Mouse (Mus musculus) myocyte (in vitro differentiated cells): ENCODE measurements around the gene Cap2. TPM values are rescaled to one million over a fixed set of nuclear protein-coding genes. Genes with fewer than 3 reads are reported as not detected.

ENCODE experiments used
- H3K27me3 ChIP-seq: one replicate; pipeline ENCODE4 v1.6.1; 2011; ENCODE audit not compliant: control insufficient read depth, insufficient read depth, insufficient read length
- H3K36me3 ChIP-seq: one replicate; pipeline ENCODE4 v1.6.1; 2011; ENCODE audit not compliant: control insufficient read depth, insufficient read depth
- H3K4me2 ChIP-seq: one replicate; pipeline ENCODE4 v1.6.1; 2011; ENCODE audit warnings: low read depth, control low read depth
- H3K4me3 ChIP-seq: one replicate; pipeline ENCODE4 v1.5.1; 2011; ENCODE audit warnings: mild to moderate bottlenecking, control low read depth, moderate library complexity
- H3K79me2 ChIP-seq: one replicate; pipeline ENCODE4 v1.6.1; 2011; ENCODE audit not compliant: control insufficient read depth, insufficient read depth
- H3ac ChIP-seq: one replicate; pipeline ENCODE4 v1.6.1; 2011; ENCODE audit not compliant: control insufficient read depth, insufficient read length
- CEBPB ChIP-seq: IDR thresholded peaks from 2 replicates; pipeline ENCODE4 v1.6.1; 2011; ENCODE audit warnings: mild to moderate bottlenecking, moderate library complexity; ENCODE audit not compliant: poor library complexity, insufficient read depth, severe bottlenecking
- E2F4 ChIP-seq: IDR thresholded peaks from one replicate; pipeline ENCODE4 v1.6.1; 2011; ENCODE audit warnings: mild to moderate bottlenecking, control low read depth, moderate library complexity; ENCODE audit not compliant: insufficient read depth
- MAX ChIP-seq: IDR thresholded peaks from one replicate; pipeline ENCODE4 v1.6.1; 2011; ENCODE audit warnings: low read depth, mild to moderate bottlenecking, control low read depth
- MYOD1 ChIP-seq, 3 experiments: IDR thresholded peaks; one replicate each; pipeline ENCODE4 v1.6.1; 2011; ENCODE audit warnings: control low read depth in 2 of 3, low read depth in 2 of 3, mild to moderate bottlenecking in 2 of 3, moderate library complexity in 1 of 3; ENCODE audit not compliant: insufficient read length in 2 of 3, control insufficient read depth in 1 of 3
- MYOG ChIP-seq, 3 experiments: IDR thresholded peaks; one replicate each; pipeline ENCODE4 v1.6.1; 2011; ENCODE audit warnings: control low read depth in 2 of 3, low read depth in 2 of 3, mild to moderate bottlenecking in 2 of 3; ENCODE audit not compliant: insufficient read length in 2 of 3, control insufficient read depth in 1 of 3, insufficient read depth in 1 of 3
- POLR2A ChIP-seq: IDR thresholded peaks from one replicate; pipeline ENCODE4 v1.6.1; 2011; ENCODE audit warnings: low read depth, mild to moderate bottlenecking, control low read depth, moderate library complexity; ENCODE audit not compliant: insufficient read length
- POLR2AphosphoS2 ChIP-seq: IDR thresholded peaks from one replicate; pipeline ENCODE4 v1.6.1; 2011; ENCODE audit warnings: low read depth, control low read depth; ENCODE audit not compliant: insufficient read length
- REST ChIP-seq: IDR thresholded peaks from one replicate; pipeline ENCODE4 v1.6.1; 2011; ENCODE audit warnings: mild to moderate bottlenecking, control low read depth, moderate library complexity; ENCODE audit not compliant: insufficient read depth, insufficient read length
- SRF ChIP-seq: IDR thresholded peaks from one replicate; pipeline ENCODE4 v1.6.1; 2011; ENCODE audit warnings: low read depth; ENCODE audit not compliant: control insufficient read depth, insufficient read length
- TCF12 ChIP-seq: IDR thresholded peaks from one replicate; pipeline ENCODE4 v1.6.1; 2011; ENCODE audit warnings: mild to moderate bottlenecking, control low read depth; ENCODE audit not compliant: poor library complexity, insufficient read depth, severe bottlenecking
- TCF3 ChIP-seq: IDR thresholded peaks from one replicate; pipeline ENCODE4 v1.6.1; 2011; ENCODE audit warnings: low read depth, control low read depth; ENCODE audit not compliant: insufficient read length
- USF1 ChIP-seq: IDR thresholded peaks from one replicate; pipeline ENCODE4 v1.6.1; 2011; ENCODE audit warnings: low read depth, mild to moderate bottlenecking, control low read depth, moderate library complexity
- polyA plus RNA-seq: library from polyadenylated mRNA; unstranded; fragments of >200 nt; fragmentation: generic; extraction: Trizol; gene quantifications from one replicate; pipeline ENCODE4 v1.2.1, GENCODE M21; 2012; ENCODE audit warnings: missing spikeins

Cap2 gene
- polyA plus RNA-seq, 1 experiment, result 47.4 TPM

DNA sequence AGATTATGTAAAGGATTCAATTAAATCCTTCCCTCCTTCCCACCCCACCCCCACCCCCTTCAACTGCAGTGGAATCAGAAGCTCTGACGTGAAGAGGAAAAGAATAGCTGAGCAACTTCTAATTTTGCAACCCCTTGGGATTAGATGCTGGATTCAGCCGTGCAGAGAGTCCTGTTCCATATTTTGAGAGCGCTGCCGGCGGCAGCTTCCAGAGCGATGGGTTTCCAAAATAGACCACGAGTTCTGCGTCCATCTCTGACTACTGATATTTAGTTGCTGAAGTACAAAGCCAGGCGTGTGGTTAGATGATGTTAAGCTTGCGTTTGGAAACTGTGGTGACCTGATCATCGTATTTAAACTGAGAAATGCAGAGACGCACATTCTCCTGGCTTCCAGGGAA is 22.1 kb downstream of the Cap2 start:
- H3K4me3 ChIP-seq, result no peak overlapping the region

DNA sequence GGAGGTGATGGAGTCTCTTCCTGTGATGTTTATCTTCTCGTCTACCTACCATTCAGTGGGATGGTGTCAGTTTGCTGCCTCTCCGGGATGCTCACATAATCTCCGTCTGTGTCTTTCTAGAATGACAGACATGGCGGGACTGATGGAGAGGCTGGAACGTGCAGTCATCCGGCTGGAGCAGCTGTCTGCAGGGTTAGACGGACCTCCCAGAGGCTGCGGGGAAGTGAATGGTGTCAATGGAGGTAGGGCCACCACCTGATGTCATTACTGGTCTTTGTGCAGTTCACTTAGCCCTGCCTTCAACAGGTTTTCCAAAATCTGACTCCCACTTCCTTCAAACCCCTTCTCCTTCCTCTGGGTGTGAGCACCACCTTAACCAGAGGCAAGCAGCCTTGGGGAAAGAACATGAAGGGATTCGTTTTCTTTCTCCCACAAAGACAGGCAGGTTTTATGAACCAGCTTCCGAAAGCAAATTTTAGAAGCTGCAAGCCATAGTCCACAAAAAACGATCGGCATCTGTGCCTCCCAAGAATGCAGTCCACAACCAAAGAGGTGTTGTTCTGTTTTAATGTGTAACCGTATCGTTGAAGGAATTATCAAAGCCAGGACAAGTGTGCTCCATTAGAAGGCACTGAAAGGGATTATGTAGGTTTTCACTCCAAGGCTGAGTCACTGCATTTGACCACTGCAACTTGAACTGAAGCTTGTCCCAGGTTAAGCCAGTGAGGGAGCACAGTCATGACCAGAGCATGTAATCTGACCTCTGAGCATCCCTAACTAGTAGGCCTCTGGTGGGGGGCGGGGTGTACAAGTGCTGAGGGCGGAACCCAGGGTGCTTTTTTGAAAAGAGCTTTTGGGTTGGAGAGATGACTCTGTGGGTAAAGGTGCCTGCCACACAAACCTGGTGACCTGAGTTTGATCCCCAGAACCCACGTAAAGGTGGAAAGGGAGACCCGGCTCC is 23.9 kb downstream of the Cap2 start:
- Histone ChIP-seq H3K79me2 (no peaks in the 10 kb centered on the region), H3K4me2 (no peak overlapping the region), H3K4me3 (no peak overlapping the region), H3ac (no peak overlapping the region), H3K36me3 (no peaks in the 10 kb centered on the region), H3K27me3 (no peaks in the 10 kb centered on the region)
- TF ChIP-seq MYOD1 (IDR thresholded peaks at IDR 0.05; ENCODE audit: control insufficient read depth in 1 of 3, insufficient read length in 2 of 3, low read depth in 2 of 3) (peak in 2 of 3 experiments; percentile 21 to 69), CEBPB (no peak), TCF3 (peak; percentile 6), MAX (no peak), E2F4 (no peak), USF1 (no peak), MYOG (IDR thresholded peaks at IDR 0.05; ENCODE audit: control insufficient read depth in 1 of 3, insufficient read depth in 1 of 3, insufficient read length in 2 of 3, low read depth in 2 of 3) (peak in 2 of 3 experiments; percentile 6 to 64)

More for the DNA sequence above, 22.1 kb downstream of the Cap2 start:
- H3K4me2 ChIP-seq, result no peak overlapping the region
- H3K27me3 ChIP-seq, result no peaks in the 10 kb centered on the region
- TF ChIP-seq MYOG (IDR thresholded peaks at IDR 0.05; ENCODE audit: control insufficient read depth in 1 of 3, insufficient read depth in 1 of 3, insufficient read length in 2 of 3, low read depth in 2 of 3) (no peak), POLR2A (no peak), MYOD1 (IDR thresholded peaks at IDR 0.05; ENCODE audit: control insufficient read depth in 1 of 3, insufficient read length in 2 of 3, low read depth in 2 of 3) (no peak), MAX (no peak), USF1 (no peak), TCF3 (no peak), SRF (no peak), E2F4 (no peak), CEBPB (no peak), TCF12 (no peak), POLR2AphosphoS2 (no peak), REST (no peak)
- no peaks in the 10 kb centered on the region for H3K79me2 ChIP-seq
- H3K36me3 ChIP-seq, result no peaks in the 10 kb centered on the region
- H3ac ChIP-seq, result no peak overlapping the region

DNA sequence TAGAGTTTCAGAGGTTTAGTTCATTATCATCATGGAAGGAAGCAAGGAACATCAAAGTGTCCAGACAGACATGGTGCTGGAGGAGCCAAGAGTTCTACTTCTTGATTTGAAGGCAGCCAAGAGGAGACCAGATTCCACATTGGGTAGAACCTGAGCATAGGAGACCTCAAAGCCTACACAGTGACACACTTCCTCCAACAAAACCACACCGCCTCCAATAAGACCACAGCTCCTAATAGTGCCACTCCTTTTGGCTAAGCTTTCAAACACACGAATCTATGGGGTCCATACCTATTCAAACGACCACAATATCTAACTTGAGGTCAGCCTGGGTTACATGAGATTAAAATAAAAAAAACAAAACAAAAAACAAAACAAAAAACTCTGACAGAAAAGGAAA is 25.0 kb downstream of the Cap2 start:
- Histone ChIP-seq H3K36me3 (no peaks in the 10 kb centered on the region), H3K27me3 (no peaks in the 10 kb centered on the region), H3K79me2 (no peaks in the 10 kb centered on the region), H3ac (no peak overlapping the region), H3K4me3 (no peak overlapping the region), H3K4me2 (no peak overlapping the region)
- TF ChIP-seq REST, result no peak
- TF ChIP-seq TCF12, result no peak
- no peak for TF ChIP-seq MAX
- TF ChIP-seq CEBPB, result no peak
- no peak for TF ChIP-seq TCF3
- no peak for TF ChIP-seq E2F4
- TF ChIP-seq POLR2AphosphoS2, result no peak
- no peak for TF ChIP-seq USF1
- no peak for TF ChIP-seq SRF
- TF ChIP-seq MYOD1 (IDR thresholded peaks at IDR 0.05; ENCODE audit: control insufficient read depth in 1 of 3, insufficient read length in 2 of 3, low read depth in 2 of 3), result no peak

DNA sequence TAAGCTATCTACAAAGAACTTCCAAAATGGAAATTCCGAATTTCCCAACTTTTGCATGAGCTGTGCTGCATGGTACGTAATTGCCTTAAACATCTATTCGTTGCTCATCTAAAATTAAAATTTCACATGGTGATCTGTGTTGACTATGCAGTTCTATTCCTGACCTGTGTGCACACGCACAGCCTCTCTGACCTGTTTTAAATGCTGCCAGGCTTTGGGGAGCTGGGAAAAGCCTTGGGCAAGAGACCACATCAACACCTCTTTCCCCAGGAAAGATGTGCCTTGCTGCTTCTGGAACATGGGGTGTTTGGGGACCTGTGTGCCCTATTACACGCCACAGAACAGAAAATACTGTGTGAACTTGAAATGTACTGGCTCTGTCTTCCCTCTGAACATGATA is 25.7 kb downstream of the Cap2 start:
- TF ChIP-seq MYOG (IDR thresholded peaks at IDR 0.05; ENCODE audit: control insufficient read depth in 1 of 3, insufficient read depth in 1 of 3, insufficient read length in 2 of 3, low read depth in 2 of 3), result no peak
- TF ChIP-seq TCF3, result no peak
- no peak for TF ChIP-seq CEBPB
- no peak for TF ChIP-seq MAX
- TF ChIP-seq E2F4, result no peak
- no peak for TF ChIP-seq MYOD1 (IDR thresholded peaks at IDR 0.05; ENCODE audit: control insufficient read depth in 1 of 3, insufficient read length in 2 of 3, low read depth in 2 of 3)
- no peak for TF ChIP-seq POLR2AphosphoS2
- no peak for TF ChIP-seq SRF
- Histone ChIP-seq H3K4me3 (no peak overlapping the region), H3K79me2 (no peaks in the 10 kb centered on the region), H3ac (no peak overlapping the region), H3K36me3 (no peaks in the 10 kb centered on the region), H3K27me3 (no peaks in the 10 kb centered on the region), H3K4me2 (no peak overlapping the region)
